22 mouse cellular contexts compared by ENCODE assay signal in genomic region chr1:193089211-193089610, GRCm38 (mm10). TPM values are rescaled to one million over a fixed set of nuclear protein-coding genes. Genes with fewer than 3 reads are reported as not detected.
A peak's percentile ranks its signal among the peaks of the same experiment; 100 is the strongest.
DNase-seq lines count a peak whose midpoint lies in the region; ATAC-seq lines count a peak whose summit lies in the region.
"Had no signal": no experiment of that assay in that cellular context is flagged by ENCODE, and none has a peak within 500 bp of the region (broad histone marks: within the 10 kb centered on the region; RNA-seq: fewer than 3 reads in every experiment).

No protein-coding gene starts in this region.

- no peaks in the 10 kb centered on the region for H3K36me3 ChIP-seq in hindbrain, embryonic 15.5 days
- no peaks in the 10 kb centered on the region for H3K36me3 ChIP-seq in hindbrain, embryonic 10.5 days
- H3K36me3 ChIP-seq: embryonic facial prominence, embryonic 15.5 days; G1E; limb, embryonic 12.5 days; liver, embryonic 12.5 days; neural tube, embryonic 12.5 days had no signal

- H3K27me3 ChIP-seq in hindbrain, embryonic 15.5 days = no peaks in the 10 kb centered on the region
- H3K27me3 ChIP-seq in hindbrain, embryonic 10.5 days (ENCODE audit: insufficient read depth, poor library complexity, severe bottlenecking) = no peaks in the 10 kb centered on the region
- H3K27me3 ChIP-seq: embryonic facial prominence, embryonic 15.5 days; limb, embryonic 12.5 days; liver, embryonic 12.5 days; neural tube, embryonic 12.5 days had no signal

- 58% methylated on average over 6 of the region's 6 CpGs for WGBS in hindbrain, embryonic 15.5 days
- WGBS in hindbrain, embryonic 10.5 days = 89% methylated on average over 6 of the region's 6 CpGs

- H3K4me2 ChIP-seq in hindbrain, embryonic 15.5 days = no peak overlapping the region
- H3K4me2 ChIP-seq: embryonic facial prominence, embryonic 15.5 days; limb, embryonic 12.5 days; liver, embryonic 12.5 days; neural tube, embryonic 12.5 days had no signal

- no peak overlapping the region for H3K4me3 ChIP-seq in hindbrain, embryonic 15.5 days
- no peak overlapping the region for H3K4me3 ChIP-seq in hindbrain, embryonic 10.5 days
- H3K4me3 ChIP-seq: embryonic facial prominence, embryonic 15.5 days; limb, embryonic 12.5 days; liver, embryonic 12.5 days; neural tube, embryonic 12.5 days had no signal

- peaks cover 34% of the 10 kb centered on the region for H3K4me1 ChIP-seq in hindbrain, embryonic 15.5 days (replicated peaks)
- H3K4me1 ChIP-seq in hindbrain, embryonic 10.5 days (replicated peaks) = no peaks in the 10 kb centered on the region
- H3K4me1 ChIP-seq: liver, embryonic 12.5 days; neural tube, embryonic 12.5 days had no signal

- peak overlapping the region; percentile 56; the same call in 1 of the 2 replicates for H3K27ac ChIP-seq in hindbrain, embryonic 15.5 days (replicated peaks)
- no peak overlapping the region for H3K27ac ChIP-seq in hindbrain, embryonic 10.5 days
- H3K27ac ChIP-seq: embryonic facial prominence, embryonic 15.5 days; limb, embryonic 12.5 days; liver, embryonic 12.5 days; neural tube, embryonic 12.5 days had no signal

- ATAC-seq in hindbrain, embryonic 15.5 days (ENCODE audit: low FRiP score, low read depth) = no peak
- ATAC-seq: liver, embryonic 12.5 days had no signal

- no peak overlapping the region for H3K9ac ChIP-seq in hindbrain, embryonic 15.5 days
- H3K9ac ChIP-seq: embryonic facial prominence, embryonic 15.5 days; limb, embryonic 12.5 days; liver, embryonic 12.5 days; neural tube, embryonic 12.5 days had no signal

- H3K9me3 ChIP-seq in hindbrain, embryonic 15.5 days = no peaks in the 10 kb centered on the region
- no peaks in the 10 kb centered on the region for H3K9me3 ChIP-seq in hindbrain, embryonic 10.5 days
- H3K9me3 ChIP-seq: embryonic facial prominence, embryonic 15.5 days; G1E; limb, embryonic 12.5 days; liver, embryonic 12.5 days; neural tube, embryonic 12.5 days had no signal

- DNase-seq in adrenal gland, postnatal 25 days = peak; percentile 15
- DNase-seq in adrenal gland, postnatal 4 days (ENCODE audit: low spot score in 2 of 2) = no peak
- no peak for DNase-seq in hindbrain, embryonic 10.5 days (ENCODE audit: low spot score)
- DNase-seq in adipocyte (ENCODE audit: low spot score) = peak; percentile 30
- peak; percentile 46 for DNase-seq in gastrocnemius, postnatal 10 days
- DNase-seq in urinary bladder, postnatal 14 days (ENCODE audit: low spot score) = no peak
- no peak for DNase-seq in spleen, postnatal 14 days (ENCODE audit: low spot score in 2 of 2)
- DNase-seq: cerebellum, adult 11 months; cerebellum, postnatal 25 days; embryo, embryonic 11 days; kidney, adult 9 months; kidney, postnatal 25 days; lung, adult 2 months; thymus, postnatal 4 days had no signal

RNA-seq across cellular contexts. Expression of gene Diexf, which starts 40.9 kb away (rescaled TPM):
- 23.3 and 23.4 TPM in 2 replicates for total RNA-seq in adrenal gland, postnatal 25 days (2021)
- 10 to 100 TPM; 18.1 to 19.9 TPM for total RNA-seq in adrenal gland, postnatal 4 days (2021)
- 6.7 and 7.2 TPM in 2 replicates for polyA plus RNA-seq in hindbrain, embryonic 15.5 days (2015; fragmentation: Nextera tagmentation; extraction: Ambion mirVana)
- polyA plus RNA-seq in hindbrain, embryonic 10.5 days (2016; fragmentation: Nextera tagmentation; extraction: Ambion mirVana) = 7.0 and 9.3 TPM in 2 replicates
- total RNA-seq in gastrocnemius, postnatal 10 days (2021) = 10 to 100 TPM in 1 of 2 experiments, 1 to 10 TPM in 1; 9.2 to 12.9 TPM

RNA-seq across cellular contexts. Expression of gene Syt14, which starts 53.6 kb away (rescaled TPM):
- 8.8 and 12.8 TPM in 2 replicates for total RNA-seq in adrenal gland, postnatal 25 days (2021)
- total RNA-seq in adrenal gland, postnatal 4 days (2021) = 10 to 100 TPM in 1 of 2 experiments, 1 to 10 TPM in 1; 9.9 to 10.6 TPM
- polyA plus RNA-seq in hindbrain, embryonic 15.5 days (2015; fragmentation: Nextera tagmentation; extraction: Ambion mirVana) = 5.8 and 5.9 TPM in 2 replicates
- polyA plus RNA-seq in hindbrain, embryonic 10.5 days (2016; fragmentation: Nextera tagmentation; extraction: Ambion mirVana) = 4.1 and 4.6 TPM in 2 replicates
- under 1 TPM; 0.59 to 0.61 TPM for total RNA-seq in gastrocnemius, postnatal 10 days (2021)
- total RNA-seq: megakaryocyte-erythroid progenitor cell, adult 5-6 weeks; monocyte, adult 5-6 weeks had no signal
- polyA plus RNA-seq: G1E had no signal

Comparison
In these comparisons a context has a peak if more than half of its experiments do, and no peak if none do; other contexts are left out.
1. DNase-seq: peak in adrenal gland, postnatal 25 days (single experiment), adipocyte (single experiment) and gastrocnemius, postnatal 10 days (single experiment); none in adrenal gland, postnatal 4 days (0 of 2), hindbrain, embryonic 10.5 days (single experiment), urinary bladder, postnatal 14 days (single experiment) and spleen, postnatal 14 days (0 of 2).